Mouse (Mus musculus) cerebellum, adult 2 months (tissue): ENCODE results near the gene Cdk5r1. TPM values are rescaled to one million over a fixed set of nuclear protein-coding genes. Genes with fewer than 3 reads are reported as not detected.

Experiments used
- DNase-seq, 2 experiments: peaks; one replicate each; pipeline ENCODE4 v3.0.0; 2021
- H3K27ac ChIP-seq: fragments of 200-500 bp; 2 replicates; pipeline ENCODE4 v1.5.1; 2012; ENCODE audit warnings: low read length, control low read depth, inconsistent platforms; ENCODE audit not compliant: insufficient read depth
- H3K27me3 ChIP-seq: fragments of 200-500 bp; 2 replicates; pipeline ENCODE4 v1.6.1; 2012; ENCODE audit warnings: inconsistent platforms, mild to moderate bottlenecking, low read length, moderate library complexity; ENCODE audit not compliant: control insufficient read depth, insufficient read depth
- H3K4me1 ChIP-seq: fragments of 200-500 bp; 2 replicates; pipeline ENCODE4 v1.6.1; 2011; ENCODE audit warnings: low read length; ENCODE audit not compliant: control insufficient read depth, insufficient read depth
- H3K4me3 ChIP-seq: fragments of 200-500 bp; replicated peaks from 2 replicates; pipeline ENCODE3; 2011; ENCODE audit warnings: mild to moderate bottlenecking, low read depth, low read length, control low read depth; ENCODE audit not compliant: insufficient read depth
- CTCF ChIP-seq: fragments of 200-500 bp; IDR thresholded peaks from 2 replicates; pipeline ENCODE4 v1.5.1; 2011; ENCODE audit warnings: low read depth, mild to moderate bottlenecking, control low read depth, low read length, moderate library complexity, borderline replicate concordance; ENCODE audit not compliant: insufficient read depth
- POLR2A ChIP-seq: fragments of 200-500 bp; IDR thresholded peaks from 2 replicates; pipeline ENCODE4 v1.6.1; 2011; ENCODE audit warnings: low read length, control low read depth, borderline replicate concordance; ENCODE audit not compliant: insufficient read depth
- WGBS: fragments of 180-500 bp; shearing (Covaris S2); methylation state at CpG from one replicate; pipeline ENCODE4 v1.1.7; 2018; 5-methylcytosine and 5-hydroxymethylcytosine counted together
- polyA plus RNA-seq: library from polyadenylated mRNA; depleted of rRNA; stranded (reverse); fragments of >200 nt; gene quantifications from 2 replicates; pipeline ENCODE4 v1.2.3, GENCODE M21; 2012

The Cdk5r1 gene
- polyA plus RNA-seq, 1 experiment, result 86.7 TPM

DNA sequence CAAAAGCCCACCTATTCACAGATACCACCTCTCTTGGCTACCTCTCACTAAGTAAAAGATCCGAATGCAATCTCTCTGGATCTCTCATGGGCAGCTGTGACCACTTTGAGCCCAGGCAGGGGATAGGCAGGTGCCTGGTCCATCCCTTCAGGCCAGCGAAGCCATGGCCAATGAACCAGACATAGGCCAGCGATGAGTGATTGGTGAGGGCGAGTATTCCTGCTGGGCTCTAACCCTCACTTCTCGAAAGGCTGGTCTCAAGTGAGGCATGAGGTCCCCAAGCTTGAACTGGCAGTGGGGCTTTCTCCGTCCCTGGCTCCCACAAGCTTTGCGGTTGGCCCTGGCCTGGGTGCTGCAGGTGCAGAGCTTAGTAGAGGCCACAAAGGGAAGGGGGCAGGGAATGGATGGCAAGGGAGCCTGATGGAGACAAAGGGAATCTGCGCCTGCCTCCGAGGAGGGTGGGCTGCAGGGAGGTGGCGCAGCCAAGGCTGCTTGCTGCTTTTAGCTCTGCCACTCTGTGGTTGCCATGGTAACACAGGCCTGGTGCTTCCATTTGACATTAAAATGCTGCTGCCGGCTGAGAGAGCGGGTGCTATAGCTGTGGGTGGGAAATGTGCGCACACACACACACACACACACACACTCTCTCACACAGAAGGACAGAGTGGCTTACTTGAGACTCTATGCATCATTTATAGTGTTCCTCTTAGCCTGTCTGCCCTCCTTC lies 27.1 kb downstream of the Cdk5r1 start:
- H3K4me3 ChIP-seq, result no peak overlapping the region
- TF ChIP-seq POLR2A, result no peak
- TF ChIP-seq CTCF, result no peak
- peaks cover 9% of the 10 kb centered on the region for H3K4me1 ChIP-seq

DNA sequence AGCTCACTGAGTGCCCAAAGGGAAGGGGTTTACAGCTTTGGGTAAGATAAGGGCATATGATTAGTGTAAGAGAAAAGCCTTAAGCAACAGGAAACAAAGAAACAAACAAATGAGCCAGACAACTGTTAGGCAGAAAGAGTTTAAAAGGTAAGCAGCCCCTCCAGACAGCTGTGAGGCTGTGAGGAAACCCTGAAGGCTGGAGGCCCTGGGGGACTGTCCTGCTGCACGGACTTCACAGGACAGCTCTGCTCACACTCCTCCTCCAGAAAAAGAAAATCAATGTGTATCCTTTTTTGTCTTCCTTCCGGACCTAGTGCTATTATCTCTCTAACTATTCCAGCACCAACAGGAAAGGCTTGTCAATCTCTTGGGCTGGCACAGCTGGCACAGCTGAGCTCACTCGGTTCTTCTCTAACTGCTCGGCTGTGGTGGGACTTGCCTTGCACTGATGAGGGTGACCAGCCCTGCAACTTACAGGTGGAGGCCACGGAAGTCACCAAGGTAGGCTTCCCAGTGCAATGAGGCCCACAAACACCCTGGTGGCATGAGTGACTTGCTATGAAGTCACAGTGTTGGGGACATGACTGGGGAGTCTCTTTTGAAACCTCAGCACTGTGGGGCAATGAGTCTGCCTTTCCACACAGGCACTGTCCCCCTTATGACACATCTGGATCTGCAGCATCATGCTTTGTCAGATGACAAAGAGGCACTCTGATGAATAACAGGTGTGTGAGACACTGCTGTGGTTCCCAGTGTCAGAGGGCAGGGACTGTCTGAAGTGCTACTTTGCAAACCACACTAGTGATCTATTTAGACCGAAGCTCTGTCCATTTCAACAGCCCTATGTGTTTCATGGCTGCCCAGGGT lies 27.9 kb downstream of the Cdk5r1 start:
- Histone ChIP-seq H3K4me1 (peaks cover 7% of the 10 kb centered on the region), H3K27ac (no peak overlapping the region), H3K27me3 (no peaks in the 10 kb centered on the region), H3K4me3 (no peak overlapping the region)
- WGBS, result 62% methylated on average over 6 of the region's 6 CpGs
- no peak for DNase-seq
- TF ChIP-seq CTCF, result no peak
- no peak for TF ChIP-seq POLR2A

More for the DNA sequence above, 27.1 kb downstream of the Cdk5r1 start:
- Histone ChIP-seq H3K27ac (no peak overlapping the region), H3K27me3 (no peaks in the 10 kb centered on the region)
- DNase-seq, result peak; percentile 42 to 52
- 40% methylated on average over 13 of the region's 13 CpGs for WGBS

DNA sequence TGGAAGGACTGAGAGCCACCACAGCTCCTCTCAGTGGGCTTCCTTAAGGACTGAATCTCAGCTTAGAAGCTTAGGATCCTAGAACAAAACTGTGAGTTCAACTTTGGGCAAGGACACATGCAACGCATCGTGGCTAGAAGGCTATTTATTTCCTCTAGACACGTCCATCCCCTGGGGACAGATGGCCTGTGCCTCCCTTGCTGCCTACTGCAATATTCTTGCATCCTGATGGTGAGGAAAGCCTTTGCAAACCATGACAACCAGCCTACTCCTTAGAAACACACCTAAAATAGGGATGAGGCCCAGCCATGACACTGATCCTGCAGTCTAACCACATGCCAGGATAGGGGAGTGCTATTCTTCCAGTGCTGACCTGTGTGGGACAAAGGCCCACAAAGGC lies 28.8 kb downstream of the Cdk5r1 start:
- Histone ChIP-seq H3K4me1 (peaks cover 7% of the 10 kb centered on the region), H3K27me3 (no peaks in the 10 kb centered on the region), H3K27ac (no peak overlapping the region), H3K4me3 (no peak overlapping the region)
- no peak for DNase-seq
- TF ChIP-seq POLR2A (no peak), CTCF (no peak)
- WGBS, result 68% methylated on average over 3 of the region's 3 CpGs

DNA sequence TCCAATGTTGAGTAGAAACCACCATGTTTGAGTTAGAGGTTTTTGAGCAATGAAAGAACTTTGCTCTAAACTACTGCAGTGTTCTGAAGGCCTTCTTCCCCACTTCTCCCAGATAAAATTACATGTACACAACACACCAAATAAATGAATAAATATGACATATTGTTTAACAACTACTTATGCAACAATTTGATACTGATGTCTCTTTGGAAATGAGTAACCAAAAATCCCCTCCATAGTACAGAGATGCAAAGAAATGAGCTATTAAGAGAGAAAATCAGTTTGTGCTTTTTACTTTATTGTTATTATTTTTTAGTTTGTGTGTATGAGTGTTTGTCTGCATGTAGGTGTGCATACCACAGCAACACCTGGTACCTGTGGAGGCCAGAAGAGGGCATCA lies 29.7 kb downstream of the Cdk5r1 start:
- no peaks in the 10 kb centered on the region for H3K27me3 ChIP-seq
- DNase-seq, result no peak
- no peak overlapping the region for H3K4me3 ChIP-seq
- H3K27ac ChIP-seq, result no peak overlapping the region
- TF ChIP-seq CTCF (no peak), POLR2A (no peak)
- peaks cover 7% of the 10 kb centered on the region for H3K4me1 ChIP-seq

DNA sequence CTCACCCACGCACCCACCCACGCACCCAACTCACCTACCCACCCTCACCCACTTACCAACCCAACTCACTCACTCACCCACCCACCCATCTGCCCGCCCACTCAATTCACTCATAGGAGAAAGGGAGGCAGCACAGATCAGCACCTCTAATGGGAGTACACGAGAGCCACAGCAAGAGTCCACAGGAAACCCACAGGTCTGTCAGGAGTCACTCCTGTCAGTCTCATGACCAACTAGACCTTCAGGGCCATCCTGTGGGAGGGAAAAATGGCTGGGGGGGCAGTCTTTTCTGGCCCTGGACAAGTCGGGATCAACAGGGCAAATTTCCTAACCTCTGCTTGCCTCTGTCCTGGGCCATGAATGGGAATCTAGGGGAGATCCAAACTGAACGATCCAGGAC lies 31.0 kb downstream of the Cdk5r1 start:
- no peak for TF ChIP-seq CTCF
- TF ChIP-seq POLR2A, result no peak
- no peak overlapping the region for H3K4me3 ChIP-seq
- H3K27me3 ChIP-seq, result no peaks in the 10 kb centered on the region
- no peak overlapping the region for H3K27ac ChIP-seq
- DNase-seq, result no peak
- WGBS, result 93% methylated on average over 6 of the region's 6 CpGs
- peaks cover 7% of the 10 kb centered on the region for H3K4me1 ChIP-seq

DNA sequence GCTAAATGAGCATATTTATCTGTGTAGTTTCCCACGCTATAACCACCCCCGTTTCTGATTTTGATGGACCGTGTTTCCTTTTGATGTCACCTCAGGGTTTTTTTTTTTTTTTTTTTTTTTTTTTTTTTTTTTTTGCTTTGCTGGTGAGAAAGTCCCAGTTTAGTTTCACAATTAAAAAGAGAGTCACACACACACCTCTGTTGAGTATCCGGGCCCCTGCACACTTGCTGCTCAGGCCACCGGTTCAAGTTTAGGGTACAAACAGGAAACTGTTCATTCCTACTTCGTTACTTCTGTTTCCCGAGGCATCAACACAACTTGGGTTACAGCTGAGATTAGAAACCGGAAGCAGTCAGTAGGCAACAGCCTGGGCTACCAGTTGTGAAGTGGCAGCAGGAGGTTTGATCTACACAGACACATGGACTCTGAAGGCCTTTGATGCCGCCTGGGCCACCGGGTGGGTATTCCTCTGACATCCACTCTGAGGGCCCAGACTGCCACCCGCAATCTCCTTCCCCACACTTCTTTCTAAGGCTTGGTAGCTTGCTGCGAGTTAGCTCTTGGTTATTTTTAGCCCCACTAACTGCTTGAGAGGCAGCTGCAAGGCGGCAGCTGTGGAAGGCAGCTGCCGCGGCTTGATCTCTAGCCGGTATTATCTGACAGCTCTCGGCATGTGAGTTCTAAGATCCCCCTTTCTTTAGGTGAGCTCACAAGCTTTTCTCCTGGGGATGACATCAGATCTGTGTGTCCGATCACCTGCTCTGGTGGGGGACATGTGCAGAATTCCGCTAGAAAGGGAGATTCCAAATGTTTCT lies 31.7 kb downstream of the Cdk5r1 start:
- Histone ChIP-seq H3K27me3 (no peaks in the 10 kb centered on the region), H3K27ac (no peak overlapping the region), H3K4me3 (no peak overlapping the region), H3K4me1 (peaks cover 7% of the 10 kb centered on the region)
- 60% methylated on average over 19 of the region's 19 CpGs for WGBS
- no peak for DNase-seq
- no peak for TF ChIP-seq CTCF
- TF ChIP-seq POLR2A, result no peak

DNA sequence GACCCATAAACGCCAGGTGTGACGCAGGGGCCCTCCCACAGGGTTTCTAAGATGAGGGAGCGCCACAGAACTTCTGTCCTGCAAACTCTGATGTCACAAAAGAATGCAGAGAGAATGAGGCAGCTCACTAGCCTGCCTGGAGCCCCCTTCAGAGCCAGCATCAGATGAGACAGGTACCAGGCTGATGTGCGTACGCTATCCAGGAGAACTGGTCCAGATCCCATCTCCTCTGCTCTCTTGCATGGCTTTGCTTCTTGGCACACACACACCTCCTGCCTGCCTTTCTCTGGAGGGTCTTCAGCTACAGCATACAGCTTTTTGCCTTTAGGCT lies 32.3 kb downstream of the Cdk5r1 start:
- no peak overlapping the region for H3K4me3 ChIP-seq
- H3K27me3 ChIP-seq, result no peaks in the 10 kb centered on the region
- no peak for DNase-seq
- WGBS, result 85% methylated on average over 5 of the region's 5 CpGs
- H3K27ac ChIP-seq, result no peak overlapping the region
- H3K4me1 ChIP-seq, result peaks cover 2% of the 10 kb centered on the region
- no peak for TF ChIP-seq CTCF
- no peak for TF ChIP-seq POLR2A
